Mouse (Mus musculus): ENCODE results near the gene Sipa1.

Sipa1 gene

GRCm38 (mm10) chr19:5601752-5602541 is 61.6 kb downstream of the Sipa1 start, which contains the start of gene Rnaseh2c:
Gene Rnaseh2c, plus strand, starts transcription at chr19:5601873.
- peak; percentile 81 for DNase-seq

Data from kidney, postnatal 10 days (tissue).